Mouse (Mus musculus) liver, postnatal 0 days (tissue): ENCODE results near the gene Gm9376. TPM values are rescaled to one million over a fixed set of nuclear protein-coding genes. Genes with fewer than 3 reads are reported as not detected.

Experiments
- ATAC-seq: fragments of 200-750 bp; cut with Nextera tagmentation; 2 replicates; pipeline ENCODE4 v1.8.0; 2017; ENCODE audit warnings: mild to moderate bottlenecking, moderate library complexity
- DNase-seq: peaks from one replicate; pipeline ENCODE4 v3.0.0-alpha.2; 2016
- H3K27ac ChIP-seq: fragments of 300-500 bp; sonication (generic); 2 replicates; pipeline ENCODE4 v1.5.1; 2014; ENCODE audit warnings: antibody characterized with exemption, moderate library complexity, mild to moderate bottlenecking, low read depth
- H3K27me3 ChIP-seq: fragments of 300-500 bp; sonication (generic); 2 replicates; pipeline ENCODE4 v1.6.1; 2014; ENCODE audit warnings: low read length, control low read depth, mixed read lengths; ENCODE audit not compliant: insufficient read depth
- H3K36me3 ChIP-seq: fragments of 300-500 bp; sonication (generic); replicated peaks from 2 replicates; pipeline ENCODE4 v1.6.1; 2014; ENCODE audit warnings: mild to moderate bottlenecking, control low read depth, low read length, moderate library complexity, mixed read lengths; ENCODE audit not compliant: insufficient read depth
- H3K4me1 ChIP-seq: fragments of 300-500 bp; sonication (generic); 2 replicates; pipeline ENCODE4 v1.6.1; 2014; ENCODE audit warnings: antibody characterized with exemption, mild to moderate bottlenecking, control low read depth; ENCODE audit not compliant: insufficient read depth
- H3K4me2 ChIP-seq: fragments of 300-500 bp; sonication (generic); 2 replicates; pipeline ENCODE4 v1.6.1; 2014; ENCODE audit warnings: low read depth, mild to moderate bottlenecking, low read length, moderate library complexity, mixed read lengths
- H3K4me3 ChIP-seq: fragments of 300-500 bp; sonication (generic); 2 replicates; pipeline ENCODE4 v1.5.1; 2014; ENCODE audit warnings: low read depth, low read length
- H3K9ac ChIP-seq: fragments of 300-500 bp; sonication (generic); replicated peaks from 2 replicates; pipeline ENCODE4 v1.6.1; 2014; ENCODE audit warnings: mild to moderate bottlenecking, moderate library complexity
- H3K9me3 ChIP-seq: fragments of 300-500 bp; sonication (generic); 2 replicates; pipeline ENCODE4 v1.6.1; 2016; ENCODE audit warnings: mild to moderate bottlenecking, control low read depth, low read length, mixed read lengths
- CTCF ChIP-seq: sonication (generic); IDR thresholded peaks from 2 replicates; pipeline ENCODE4 v1.5.1; 2016; ENCODE audit warnings: antibody characterized with exemption, low read depth
- EP300 ChIP-seq: IDR thresholded peaks from 2 replicates; pipeline ENCODE4 v1.6.1; 2016; ENCODE audit warnings: antibody characterized with exemption, low read depth, mild to moderate bottlenecking
- WGBS: fragments of 180-500 bp; shearing (Covaris S2); extraction: QIAGEN DNeasy Blood & Tissue Kit; methylation state at CpG from one replicate; pipeline ENCODE4 v1.1.7; 2014; ENCODE audit not compliant: insufficient replicate concordance; 5-methylcytosine and 5-hydroxymethylcytosine counted together
- polyA plus RNA-seq: library from polyadenylated mRNA; unstranded; fragments of >200 nt; fragmentation: Nextera tagmentation; extraction: Ambion mirVana; gene quantifications from 2 replicates; pipeline ENCODE4 v1.2.1, GENCODE M21; 2015

The Gm9376 gene
- polyA plus RNA-seq, 1 experiment from 2014 or later: not detected

DNA sequence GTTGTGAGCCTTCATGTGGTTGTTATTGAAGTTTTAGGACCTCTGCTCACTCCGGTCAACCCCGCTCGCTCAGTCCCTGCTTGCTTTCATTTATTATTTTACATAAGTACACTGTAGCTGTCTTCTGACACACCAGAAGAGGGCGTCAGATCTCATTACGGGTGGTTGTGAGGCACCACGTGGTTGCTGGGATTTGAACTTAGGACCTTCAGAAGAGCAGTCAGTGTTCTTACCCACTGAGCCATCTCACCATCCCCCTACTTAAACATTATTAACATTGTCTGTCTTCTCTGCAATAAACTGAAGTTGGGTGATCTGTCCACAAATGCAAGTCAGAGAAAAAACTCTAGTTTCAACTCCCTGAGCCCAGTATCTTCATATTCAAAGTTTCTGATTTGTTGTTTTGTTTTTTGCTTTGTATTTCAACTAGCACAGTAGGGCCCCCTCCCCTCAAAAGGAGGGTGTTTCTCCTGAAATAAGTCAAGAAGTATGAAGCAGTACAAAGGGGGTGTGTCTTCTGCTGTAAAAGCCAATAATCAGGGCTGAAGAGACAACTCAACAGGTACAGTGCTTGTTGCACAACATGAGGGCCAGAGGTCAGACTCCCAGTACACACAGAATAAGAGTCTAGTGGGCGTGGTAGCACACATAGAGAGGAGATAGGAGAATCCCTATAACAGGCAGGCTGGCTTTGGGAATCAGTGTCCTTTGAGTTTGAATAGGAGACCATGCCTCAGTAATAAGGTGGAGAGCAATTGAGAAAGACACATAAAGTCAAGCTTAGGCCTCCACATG is 11.1 kb downstream of the Gm9376 start:
- ATAC-seq (peak; percentile 82), DNase-seq (peak; percentile 45)
- peaks cover 4% of the 10 kb centered on the region for H3K9me3 ChIP-seq
- no peak overlapping the region for H3K27ac ChIP-seq
- TF ChIP-seq CTCF: no peak
- TF ChIP-seq EP300: no peak
- 71% methylated on average over 7 of the region's 7 CpGs for WGBS
- no peaks in the 10 kb centered on the region for H3K4me1 ChIP-seq
- H3K4me2 ChIP-seq: no peak overlapping the region
- no peak overlapping the region for H3K9ac ChIP-seq
- H3K36me3 ChIP-seq: no peaks in the 10 kb centered on the region
- H3K4me3 ChIP-seq: no peak overlapping the region
- no peaks in the 10 kb centered on the region for H3K27me3 ChIP-seq

DNA sequence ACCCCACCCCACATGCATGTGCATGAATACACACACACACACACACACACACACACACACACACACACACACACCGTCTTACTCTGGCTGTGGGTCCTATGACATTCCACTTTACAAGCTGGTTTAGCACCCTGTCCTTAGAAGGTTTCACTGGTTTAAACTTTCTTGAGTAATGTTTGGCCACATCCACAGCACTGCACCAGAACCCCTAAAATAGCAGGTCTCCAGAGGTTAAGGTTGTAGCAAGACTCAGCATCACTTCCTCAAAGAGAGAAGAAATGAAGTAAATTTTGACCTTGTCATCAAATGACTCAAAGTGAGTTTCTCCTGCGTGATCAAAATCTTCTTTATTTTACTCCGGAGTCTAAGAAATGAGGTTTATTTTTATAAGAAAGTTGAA is 15.5 kb downstream of the Gm9376 start:
- TF ChIP-seq EP300 (no peak), CTCF (no peak)
- Histone ChIP-seq H3K9me3 (peaks cover 4% of the 10 kb centered on the region), H3K36me3 (no peaks in the 10 kb centered on the region), H3K27ac (no peak overlapping the region), H3K27me3 (no peaks in the 10 kb centered on the region), H3K4me1 (no peaks in the 10 kb centered on the region), H3K4me3 (no peak overlapping the region), H3K4me2 (no peak overlapping the region), H3K9ac (no peak overlapping the region)
- 74% methylated on average over 3 of the region's 3 CpGs for WGBS
- ATAC-seq: no peak
- no peak for DNase-seq

DNA sequence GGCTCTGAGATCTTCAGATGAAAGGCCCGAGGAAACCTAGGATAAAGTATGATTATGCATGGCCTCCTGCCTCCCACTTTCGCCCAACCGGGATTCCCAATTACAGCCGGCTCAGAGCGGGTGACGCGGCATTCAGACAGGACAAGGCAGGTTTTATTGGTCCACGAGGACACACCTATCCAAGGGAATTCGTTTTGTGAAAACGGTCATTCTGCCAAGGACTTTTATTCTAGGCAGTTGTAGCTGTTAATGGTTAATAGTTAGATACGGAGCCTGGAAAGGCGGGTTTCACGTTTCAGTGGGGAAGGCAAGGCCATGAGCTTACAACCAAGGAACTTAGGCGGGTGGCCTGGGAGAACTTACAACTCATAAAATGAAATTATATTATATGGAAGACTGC is 16.2 kb downstream of the Gm9376 start:
- Histone ChIP-seq H3K27ac (no peak overlapping the region), H3K4me3 (no peak overlapping the region), H3K9me3 (peaks cover 4% of the 10 kb centered on the region), H3K4me2 (no peak overlapping the region), H3K9ac (no peak overlapping the region), H3K4me1 (no peaks in the 10 kb centered on the region), H3K36me3 (no peaks in the 10 kb centered on the region), H3K27me3 (no peaks in the 10 kb centered on the region)
- no peak for ATAC-seq
- 65% methylated on average over 14 of the region's 14 CpGs for WGBS
- DNase-seq: no peak
- TF ChIP-seq CTCF (no peak), EP300 (no peak)

DNA sequence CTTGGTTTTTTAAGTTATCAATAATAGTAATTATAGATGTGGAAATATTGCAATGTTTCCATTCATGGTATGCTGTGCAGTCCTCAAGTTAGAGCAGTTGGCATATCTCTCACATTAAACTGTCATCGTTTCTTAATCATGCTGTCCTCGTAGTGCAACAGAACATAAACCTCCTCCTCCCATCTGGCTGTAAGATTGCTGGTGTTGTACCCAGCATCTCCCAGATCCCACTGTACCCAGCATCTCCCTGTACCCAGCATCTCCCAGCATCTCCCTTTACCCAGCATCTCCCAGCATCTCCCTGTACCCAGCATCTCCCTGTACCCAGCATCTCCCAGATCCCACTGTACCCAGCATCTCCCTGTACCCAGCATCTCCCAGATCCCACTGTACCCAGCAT is 19.3 kb downstream of the Gm9376 start:
- 89% methylated on average over 2 of the region's 2 CpGs for WGBS
- Histone ChIP-seq H3K9ac (no peak overlapping the region), H3K4me2 (no peak overlapping the region), H3K4me3 (no peak overlapping the region), H3K27me3 (no peaks in the 10 kb centered on the region), H3K9me3 (no peaks in the 10 kb centered on the region), H3K36me3 (no peaks in the 10 kb centered on the region), H3K27ac (no peak overlapping the region), H3K4me1 (no peaks in the 10 kb centered on the region)
- no peak for ATAC-seq
- no peak for DNase-seq
- no peak for TF ChIP-seq EP300

DNA sequence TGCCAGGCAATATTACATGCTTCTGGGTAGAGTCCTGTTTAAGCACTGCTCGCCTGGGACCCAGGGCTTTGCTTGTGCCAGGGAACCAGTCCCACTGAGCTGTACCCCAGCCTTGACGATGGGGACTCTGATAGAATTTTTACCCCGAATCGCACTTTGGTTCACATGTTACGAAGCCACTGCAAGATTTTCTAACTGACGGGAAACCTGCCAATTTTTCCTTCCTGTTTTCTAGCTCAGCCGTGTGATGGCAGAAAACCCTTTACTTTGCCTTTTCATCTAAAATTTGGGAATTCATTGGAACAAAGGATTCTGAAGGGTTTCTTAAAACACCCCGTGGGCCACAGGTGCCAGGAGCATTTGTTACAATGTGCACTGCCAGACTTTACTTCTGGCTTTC is 22.4 kb downstream of the Gm9376 start:
- no peak for DNase-seq
- Histone ChIP-seq H3K9ac (no peak overlapping the region), H3K36me3 (no peaks in the 10 kb centered on the region), H3K4me3 (no peak overlapping the region), H3K9me3 (no peaks in the 10 kb centered on the region), H3K27me3 (no peaks in the 10 kb centered on the region), H3K27ac (no peak overlapping the region), H3K4me2 (no peak overlapping the region), H3K4me1 (no peaks in the 10 kb centered on the region)
- 68% methylated on average over 8 of the region's 8 CpGs for WGBS
- ATAC-seq: no peak
- TF ChIP-seq CTCF (no peak), EP300 (no peak)

DNA sequence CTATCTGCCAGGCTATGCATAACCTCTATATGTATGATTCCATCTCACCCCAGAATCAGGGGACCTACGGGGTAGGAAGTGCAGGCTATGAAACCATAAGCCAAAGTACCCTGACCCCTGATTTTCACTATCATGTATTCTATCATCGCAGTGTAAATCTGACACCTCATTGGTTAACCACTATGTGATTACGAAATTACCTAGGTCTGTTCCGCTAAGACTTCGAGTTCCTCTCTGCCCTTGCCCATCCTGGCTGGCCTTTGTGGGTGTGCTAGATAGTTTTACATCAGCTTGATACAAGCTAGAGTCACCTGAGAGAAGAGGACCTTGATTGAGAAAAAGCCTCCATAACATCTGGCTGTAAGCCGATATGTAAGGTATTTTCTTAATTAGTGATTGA is 23.2 kb downstream of the Gm9376 start:
- Histone ChIP-seq H3K27ac (no peak overlapping the region), H3K4me2 (no peak overlapping the region), H3K4me1 (no peaks in the 10 kb centered on the region), H3K27me3 (no peaks in the 10 kb centered on the region), H3K9me3 (no peaks in the 10 kb centered on the region), H3K4me3 (no peak overlapping the region), H3K36me3 (no peaks in the 10 kb centered on the region), H3K9ac (no peak overlapping the region)
- ATAC-seq (no peak), DNase-seq (no peak)
- WGBS: 64% methylated on average over 6 of the region's 6 CpGs
- TF ChIP-seq EP300 (no peak), CTCF (no peak)

DNA sequence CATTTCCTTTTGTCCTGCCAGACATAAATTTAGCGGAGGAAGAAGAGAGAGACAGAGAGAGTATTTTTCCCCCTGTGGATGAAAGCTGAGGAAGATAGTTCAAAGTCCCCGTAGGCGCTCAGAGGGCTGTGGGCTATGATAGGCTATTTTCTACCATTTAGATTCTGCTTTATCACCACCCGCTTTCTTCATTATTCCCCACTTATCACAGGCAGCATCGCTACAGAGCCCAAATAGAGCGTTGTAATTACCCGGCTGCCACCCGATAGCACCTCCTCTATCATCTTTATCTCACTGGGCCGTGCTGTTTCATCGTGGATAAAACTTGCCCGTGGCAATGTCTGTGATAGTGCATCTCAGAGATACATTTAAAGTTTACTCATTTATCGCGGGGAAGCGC is 35.8 kb downstream of the Gm9376 start:
- Histone ChIP-seq H3K27me3 (no peaks in the 10 kb centered on the region), H3K4me3 (no peak overlapping the region), H3K9me3 (no peaks in the 10 kb centered on the region), H3K27ac (no peak overlapping the region), H3K4me1 (no peaks in the 10 kb centered on the region), H3K9ac (no peak overlapping the region), H3K36me3 (no peaks in the 10 kb centered on the region), H3K4me2 (no peak overlapping the region)
- DNase-seq: no peak
- ATAC-seq: no peak
- TF ChIP-seq EP300 (no peak), CTCF (no peak)
- WGBS: 73% methylated on average over 14 of the region's 14 CpGs
